Mouse (Mus musculus): ENCODE measurements at regions not wholly inside any gene's neighbourhood (a gene's known extent, or its start where the extent isn't known, plus 50 kb on each side); places are given as distances from the start of the nearest gene placed in this dataset.
"Not testable (repeated sequence)": the region's sequence is repeated elsewhere in the genome, so short reads cannot be mapped to it uniquely, and the experiment has no call there.

GRCm38 (mm10) chrX:157107747-157108146 is 307.4 kb downstream of the Phex start:
- Histone ChIP-seq H3K9me3 (ENCODE audit: control insufficient read depth, low read length) (no peaks in the 10 kb centered on the region), H3K27me3 (ENCODE audit: control insufficient read depth, insufficient read depth, low read length) (no peaks in the 10 kb centered on the region), H3K36me3 (ENCODE audit: control insufficient read depth, insufficient read depth, low read length) (no peaks in the 10 kb centered on the region), H3K9ac (replicated peaks; ENCODE audit: low read depth, low read length) (no peak overlapping the region), H3K27ac (ENCODE audit: low read depth, low read length) (no peak overlapping the region), H3K4me3 (ENCODE audit: low read depth, low read length) (no peak overlapping the region), H3K4me1 (ENCODE audit: control insufficient read depth, insufficient read depth, low read length) (no peaks in the 10 kb centered on the region), H3K4me2 (ENCODE audit: low read depth, low read length) (no peak overlapping the region)
- ATAC-seq (ENCODE audit: low read depth): no peak

- Histone ChIP-seq H3K4me2 (ENCODE audit: low read depth, low read length) (no peak overlapping the region), H3K4me3 (ENCODE audit: low read depth, low read length) (no peak overlapping the region), H3K27ac (ENCODE audit: low read depth, low read length) (no peak overlapping the region), H3K36me3 (ENCODE audit: control insufficient read depth, insufficient read depth, low read length) (no peaks in the 10 kb centered on the region), H3K27me3 (ENCODE audit: control insufficient read depth, insufficient read depth, low read length) (no peaks in the 10 kb centered on the region), H3K9me3 (ENCODE audit: control insufficient read depth, low read length) (no peaks in the 10 kb centered on the region), H3K4me1 (ENCODE audit: control insufficient read depth, insufficient read depth, low read length) (no peaks in the 10 kb centered on the region), H3K9ac (replicated peaks; ENCODE audit: low read depth, low read length) (no peak overlapping the region)
- ATAC-seq (ENCODE audit: low read depth): no peak
These were observed 335.1 kb downstream of the Phex start for GRCm38 (mm10) chrX:157080025-157080424.

DNA sequence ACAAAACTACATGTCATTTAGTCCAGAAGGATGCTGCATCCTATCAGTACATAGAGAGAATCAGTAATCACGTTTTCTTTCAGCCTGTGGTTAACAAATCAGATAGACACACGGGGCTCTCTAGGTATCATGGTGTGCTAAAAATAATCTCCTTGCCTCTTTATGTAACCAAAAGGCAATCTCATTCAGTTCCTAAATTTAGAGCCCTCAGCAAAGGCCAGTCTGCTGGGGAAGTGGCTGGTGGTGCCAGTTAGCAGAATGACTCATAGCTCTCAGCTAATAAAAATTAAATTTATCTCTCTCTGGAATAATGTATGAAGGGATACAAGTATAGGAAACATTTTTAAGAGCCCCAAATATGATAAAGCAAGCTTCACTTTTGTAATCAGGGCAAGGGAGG is 335.5 kb downstream of the Phex start:
- ATAC-seq (ENCODE audit: low read depth): no peak
- no peaks in the 10 kb centered on the region for H3K4me1 ChIP-seq (ENCODE audit: control insufficient read depth, insufficient read depth, low read length)
- no peaks in the 10 kb centered on the region for H3K27me3 ChIP-seq (ENCODE audit: control insufficient read depth, insufficient read depth, low read length)
- H3K4me2 ChIP-seq (ENCODE audit: low read depth, low read length): no peak overlapping the region
- H3K27ac ChIP-seq (ENCODE audit: low read depth, low read length): no peak overlapping the region
- H3K9me3 ChIP-seq (ENCODE audit: control insufficient read depth, low read length): no peaks in the 10 kb centered on the region
- no peaks in the 10 kb centered on the region for H3K36me3 ChIP-seq (ENCODE audit: control insufficient read depth, insufficient read depth, low read length)
- 42% methylated on average over 2 of the region's 2 CpGs for WGBS
- H3K4me3 ChIP-seq (ENCODE audit: low read depth, low read length): no peak overlapping the region
- no peak overlapping the region for H3K9ac ChIP-seq (replicated peaks; ENCODE audit: low read depth, low read length)

GRCm38 (mm10) chrX:157078061-157078460 is 337.1 kb downstream of the Phex start:
- not testable (repeated sequence) for H3K4me2 ChIP-seq (ENCODE audit: low read depth, low read length); H3K9me3 ChIP-seq (ENCODE audit: control insufficient read depth, low read length); H3K27me3 ChIP-seq (ENCODE audit: control insufficient read depth, insufficient read depth, low read length); H3K9ac ChIP-seq (replicated peaks; ENCODE audit: low read depth, low read length); ATAC-seq (ENCODE audit: low read depth); H3K4me3 ChIP-seq (ENCODE audit: low read depth, low read length); H3K4me1 ChIP-seq (ENCODE audit: control insufficient read depth, insufficient read depth, low read length); H3K27ac ChIP-seq (ENCODE audit: low read depth, low read length); H3K36me3 ChIP-seq (ENCODE audit: control insufficient read depth, insufficient read depth, low read length)
- 81% methylated on average over 5 of the region's 5 CpGs for WGBS

- no peak for ATAC-seq (ENCODE audit: low read depth)
- Histone ChIP-seq H3K27me3 (ENCODE audit: control insufficient read depth, insufficient read depth, low read length) (no peaks in the 10 kb centered on the region), H3K4me1 (ENCODE audit: control insufficient read depth, insufficient read depth, low read length) (no peaks in the 10 kb centered on the region), H3K9me3 (ENCODE audit: control insufficient read depth, low read length) (no peaks in the 10 kb centered on the region), H3K36me3 (ENCODE audit: control insufficient read depth, insufficient read depth, low read length) (no peaks in the 10 kb centered on the region), H3K9ac (replicated peaks; ENCODE audit: low read depth, low read length) (no peak overlapping the region), H3K27ac (ENCODE audit: low read depth, low read length) (no peak overlapping the region), H3K4me3 (ENCODE audit: low read depth, low read length) (no peak overlapping the region), H3K4me2 (ENCODE audit: low read depth, low read length) (no peak overlapping the region)
These were observed 338.9 kb downstream of the Phex start for GRCm38 (mm10) chrX:157076193-157076592.

- Histone ChIP-seq H3K4me3 (ENCODE audit: low read depth, low read length) (no peak overlapping the region), H3K36me3 (ENCODE audit: control insufficient read depth, insufficient read depth, low read length) (no peaks in the 10 kb centered on the region), H3K4me1 (ENCODE audit: control insufficient read depth, insufficient read depth, low read length) (no peaks in the 10 kb centered on the region), H3K4me2 (ENCODE audit: low read depth, low read length) (no peak overlapping the region), H3K9ac (replicated peaks; ENCODE audit: low read depth, low read length) (no peak overlapping the region), H3K27ac (ENCODE audit: low read depth, low read length) (0 out of 2 replicates have a peak overlapping the region, but pooled peaks have one; percentile 22), H3K27me3 (ENCODE audit: control insufficient read depth, insufficient read depth, low read length) (no peaks in the 10 kb centered on the region), H3K9me3 (ENCODE audit: control insufficient read depth, low read length) (no peaks in the 10 kb centered on the region)
- ATAC-seq (ENCODE audit: low read depth): peak; percentile 77; the same call in 1 of the 2 replicates
- WGBS: 31% methylated on average over 2 of the region's 2 CpGs
These were observed 363.3 kb downstream of the Phex start for GRCm38 (mm10) chrX:157051629-157052315.

- no peak for ATAC-seq (ENCODE audit: low read depth)
- no peak overlapping the region for H3K27ac ChIP-seq (ENCODE audit: low read depth, low read length)
- H3K9me3 ChIP-seq (ENCODE audit: control insufficient read depth, low read length): no peaks in the 10 kb centered on the region
- H3K36me3 ChIP-seq (ENCODE audit: control insufficient read depth, insufficient read depth, low read length): no peaks in the 10 kb centered on the region
- no peak overlapping the region for H3K4me2 ChIP-seq (ENCODE audit: low read depth, low read length)
- H3K27me3 ChIP-seq (ENCODE audit: control insufficient read depth, insufficient read depth, low read length): no peaks in the 10 kb centered on the region
- no peak overlapping the region for H3K9ac ChIP-seq (replicated peaks; ENCODE audit: low read depth, low read length)
- H3K4me3 ChIP-seq (ENCODE audit: low read depth, low read length): no peak overlapping the region
- no peaks in the 10 kb centered on the region for H3K4me1 ChIP-seq (ENCODE audit: control insufficient read depth, insufficient read depth, low read length)
These were observed 386.2 kb downstream of the Phex start for GRCm38 (mm10) chrX:157028913-157029312.

DNA sequence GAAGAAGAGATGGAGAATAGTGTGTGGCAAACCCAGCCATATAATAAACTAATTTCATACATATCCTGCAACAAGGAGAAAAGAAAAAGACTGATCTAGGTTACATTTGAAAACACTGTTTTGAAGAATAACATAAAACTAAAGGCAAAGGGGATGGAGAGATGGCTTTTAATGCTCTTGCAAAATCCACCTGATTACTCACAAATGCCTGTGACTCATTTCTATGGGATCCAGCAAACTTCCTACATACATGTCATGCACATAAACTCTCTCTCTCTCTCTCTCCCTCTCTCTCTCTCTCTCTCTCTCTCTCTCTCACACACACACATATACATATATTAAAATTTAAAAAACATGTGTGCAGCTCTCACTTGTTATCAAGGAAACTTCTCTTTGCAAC is 390.8 kb downstream of the Phex start:
- H3K27ac ChIP-seq (ENCODE audit: low read depth, low read length): no peak overlapping the region
- no peaks in the 10 kb centered on the region for H3K36me3 ChIP-seq (ENCODE audit: control insufficient read depth, insufficient read depth, low read length)
- H3K4me3 ChIP-seq (ENCODE audit: low read depth, low read length): no peak overlapping the region
- H3K4me1 ChIP-seq (ENCODE audit: control insufficient read depth, insufficient read depth, low read length): no peaks in the 10 kb centered on the region
- no peaks in the 10 kb centered on the region for H3K9me3 ChIP-seq (ENCODE audit: control insufficient read depth, low read length)
- no peak for ATAC-seq (ENCODE audit: low read depth)
- no peaks in the 10 kb centered on the region for H3K27me3 ChIP-seq (ENCODE audit: control insufficient read depth, insufficient read depth, low read length)
- H3K4me2 ChIP-seq (ENCODE audit: low read depth, low read length): no peak overlapping the region
- no peak overlapping the region for H3K9ac ChIP-seq (replicated peaks; ENCODE audit: low read depth, low read length)

GRCm38 (mm10) chrX:157021851-157022250 is 393.3 kb downstream of the Phex start:
- Histone ChIP-seq H3K9me3 (ENCODE audit: control insufficient read depth, low read length) (no peaks in the 10 kb centered on the region), H3K27ac (ENCODE audit: low read depth, low read length) (no peak overlapping the region), H3K4me3 (ENCODE audit: low read depth, low read length) (no peak overlapping the region), H3K36me3 (ENCODE audit: control insufficient read depth, insufficient read depth, low read length) (no peaks in the 10 kb centered on the region), H3K9ac (replicated peaks; ENCODE audit: low read depth, low read length) (no peak overlapping the region), H3K4me2 (ENCODE audit: low read depth, low read length) (no peak overlapping the region), H3K4me1 (ENCODE audit: control insufficient read depth, insufficient read depth, low read length) (no peaks in the 10 kb centered on the region), H3K27me3 (ENCODE audit: control insufficient read depth, insufficient read depth, low read length) (no peaks in the 10 kb centered on the region)
- ATAC-seq (ENCODE audit: low read depth): no peak
- WGBS: 70% methylated on average over 1 of the region's 1 CpGs
